Mouse (Mus musculus) erythroblast, adult 5-6 weeks (primary cell): ENCODE data around the gene Cwf19l2. TPM values are rescaled to one million over a fixed set of nuclear protein-coding genes. Genes with fewer than 3 reads are reported as not detected.
"Not testable (repeated sequence)": the region's sequence is repeated elsewhere in the genome, so short reads cannot be mapped to it uniquely, and the experiment has no call there.

Experiments used
- ATAC-seq: replicated peaks from 2 replicates; pipeline ENCODE4 v1.8.0; 2016; ENCODE audit warnings: moderate number of reproducible peaks, mild to moderate bottlenecking, moderate TSS enrichment, inconsistent platforms; ENCODE audit not compliant: poor library complexity, low FRiP score, severe bottlenecking
- total RNA-seq, 2 experiments: library from RNA; stranded (forward) in 1 of 2; stranded (reverse) in 1 of 2; fragments of 150-400 nt in 1 of 2; fragments of 200-764, 138-1000 nt in 1 of 2; gene quantifications; 2 replicates each; pipeline versions ENCODE4 v1.2.3 to v1.2.4; 2015 to 2017; ENCODE audit warnings: low replicate concordance in 2 of 2

Gene Cwf19l2
- 9.0 TPM in 2 replicates for total RNA-seq (2015; ENCODE audit: low replicate concordance)
- 19.9 and 32.3 TPM in 2 replicates for total RNA-seq (2017; ENCODE audit: low replicate concordance)

DNA sequence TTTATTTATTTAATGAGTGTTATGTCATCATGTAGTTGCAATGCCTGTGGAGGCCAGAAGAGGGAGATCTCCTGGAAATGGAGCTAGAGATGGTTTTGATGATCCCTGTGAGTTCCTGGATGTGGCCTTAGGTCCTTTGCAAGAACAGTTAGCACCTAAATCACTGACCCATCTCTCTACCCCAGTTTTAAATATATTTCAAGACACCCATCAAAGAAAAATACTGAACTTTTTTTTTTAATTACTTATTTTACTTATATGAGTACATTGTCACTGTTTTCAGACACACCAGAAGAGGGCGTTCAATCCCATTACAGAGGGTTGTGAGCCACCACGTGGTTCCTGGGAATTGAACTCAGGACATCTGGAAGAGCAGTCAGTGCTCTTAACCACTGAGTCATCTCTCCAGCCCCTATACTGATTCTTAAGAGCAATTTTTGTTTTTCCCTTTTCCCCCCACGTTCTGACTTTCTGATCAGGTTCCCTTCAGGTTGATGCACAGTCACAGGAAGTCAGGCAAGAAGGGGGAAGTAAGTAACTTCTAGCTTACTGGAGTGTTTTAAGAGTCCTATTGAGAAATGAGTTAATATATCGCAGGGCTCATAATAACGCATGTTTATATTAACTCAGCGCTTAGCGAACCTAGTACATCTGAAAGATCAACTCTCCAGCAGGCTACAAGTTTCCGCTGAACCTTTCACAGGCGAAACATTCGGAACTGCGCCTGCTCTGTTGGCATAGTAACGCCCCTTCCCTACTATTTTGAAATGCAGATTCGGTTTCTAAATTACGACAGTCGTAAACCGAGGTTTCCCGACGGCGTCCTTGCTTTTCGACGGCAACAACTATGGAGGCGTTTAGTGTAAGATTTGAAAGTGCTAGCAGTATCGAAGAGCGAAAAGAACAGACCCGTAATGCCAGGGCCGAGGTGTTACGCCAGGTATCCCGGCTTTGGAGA is at the start of gene Cwf19l2:
Gene Cwf19l2 (plus strand): TSS at position 342 of the 958 bp plus-strand sequence.
- peak; percentile 90 for ATAC-seq

DNA sequence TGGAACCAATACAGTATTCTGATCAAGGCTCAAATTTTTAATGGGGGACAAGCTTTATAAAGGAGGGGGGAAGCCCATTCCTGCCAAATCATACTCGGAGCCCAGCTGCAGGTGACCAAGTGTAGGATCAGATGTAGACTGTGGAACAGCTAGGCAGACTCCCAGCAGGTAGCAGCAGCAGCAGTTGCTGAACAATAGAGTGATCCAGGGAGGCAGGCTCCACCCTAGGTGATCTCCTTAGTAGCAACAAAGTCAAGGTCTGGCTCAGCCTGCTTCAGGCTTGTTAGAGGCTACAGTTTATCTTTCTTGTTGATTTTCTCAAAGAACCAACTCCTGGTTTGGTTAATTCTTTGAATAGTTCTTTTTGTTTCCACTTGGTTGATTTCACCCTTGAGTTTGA is 27.1 kb upstream of the Cwf19l2 start:
- not testable (repeated sequence) for ATAC-seq

DNA sequence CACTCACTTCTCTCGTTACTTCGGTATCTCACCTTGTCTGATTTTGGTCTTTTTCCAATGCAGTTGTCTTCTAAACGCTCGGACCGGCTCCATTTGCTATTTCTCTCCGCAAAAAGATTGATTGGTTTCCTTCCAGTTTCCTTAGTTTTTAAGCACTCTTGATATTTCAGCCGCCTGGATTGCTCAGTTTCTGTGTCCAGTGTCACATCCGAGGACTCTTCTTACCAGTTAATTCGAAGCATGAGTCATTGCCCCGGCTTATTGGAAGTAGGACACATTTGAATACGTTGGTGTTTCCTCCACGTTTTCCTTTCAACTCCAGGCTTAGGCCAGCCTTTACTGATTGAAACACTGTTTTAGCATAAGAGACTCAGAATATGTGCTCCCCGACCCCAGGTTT is 980 bp downstream of the Cwf19l2 start:
- ATAC-seq: peak; percentile 42

DNA sequence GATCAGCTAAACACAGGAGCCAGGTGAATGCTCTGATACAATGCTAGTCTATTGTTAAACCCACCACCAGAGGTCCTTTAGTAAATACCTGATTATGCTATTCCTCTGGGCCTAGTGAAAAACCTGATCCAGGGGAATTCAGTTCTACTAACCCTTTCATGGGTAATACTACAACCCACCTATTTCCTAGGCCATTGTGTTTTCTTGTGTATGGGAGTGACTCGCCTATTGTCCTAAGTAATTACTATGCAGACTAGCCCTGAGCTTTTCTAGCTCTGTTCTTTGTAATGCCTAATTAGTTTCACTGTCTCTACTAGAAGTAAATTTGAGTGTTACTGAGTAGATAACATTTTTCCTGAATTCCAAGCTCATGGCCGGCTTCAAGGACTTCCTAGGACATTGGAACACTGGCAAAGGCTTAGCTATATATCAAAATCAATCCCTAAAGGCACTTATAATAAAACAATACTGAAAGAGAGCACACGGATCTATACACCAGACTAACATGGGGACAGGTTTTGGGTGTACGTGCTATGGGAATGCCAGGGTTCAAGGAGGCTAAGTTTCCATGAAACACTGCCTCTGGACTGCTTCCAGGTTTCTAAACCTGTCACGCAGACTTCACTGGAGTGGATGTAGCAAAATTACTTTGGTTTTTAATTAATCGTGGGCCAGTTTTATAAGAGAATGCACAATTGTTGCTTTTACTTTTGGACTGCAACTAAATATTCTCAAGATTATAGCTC is 36.3 kb downstream of the Cwf19l2 start:
- not testable (repeated sequence) for ATAC-seq

DNA sequence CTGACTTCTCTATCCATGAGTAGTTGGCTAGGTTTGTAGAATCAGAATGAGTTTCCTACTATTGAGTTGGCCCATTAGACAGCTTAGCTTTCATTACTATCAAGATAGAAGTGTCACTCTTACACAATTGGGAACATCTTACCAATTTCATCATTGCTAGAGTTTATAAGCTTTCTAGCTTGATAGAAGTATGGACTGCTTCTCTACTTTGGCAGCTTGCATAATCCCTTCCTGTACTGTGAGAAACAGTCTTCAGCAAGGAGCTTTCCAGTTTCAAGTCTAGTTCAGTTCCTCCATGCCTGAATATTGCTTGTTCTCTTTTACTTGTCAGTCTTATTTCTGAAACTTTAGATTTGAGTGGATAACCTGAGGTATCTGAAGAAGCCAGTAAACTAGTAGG is 68.5 kb downstream of the Cwf19l2 start:
- ATAC-seq: no peak

DNA sequence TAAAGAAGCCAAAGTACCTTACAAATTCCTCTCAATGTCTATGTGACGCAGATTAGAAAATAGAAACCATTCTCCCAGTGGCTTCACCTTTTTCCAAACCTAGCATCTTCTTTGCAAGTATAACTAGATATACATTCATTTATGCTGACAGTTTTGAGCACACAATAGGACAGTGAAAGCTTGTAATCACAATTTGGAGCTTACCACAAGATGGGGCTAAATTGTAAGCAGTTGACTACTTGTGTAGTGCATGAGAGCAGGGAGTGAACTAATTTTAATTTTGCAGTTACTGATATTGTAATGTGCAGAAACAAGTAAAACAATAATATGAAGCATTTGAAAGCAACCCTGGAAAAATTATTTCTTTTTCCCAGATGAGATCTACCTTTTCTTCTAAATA is 115.3 kb downstream of the Cwf19l2 start:
- no peak for ATAC-seq

DNA sequence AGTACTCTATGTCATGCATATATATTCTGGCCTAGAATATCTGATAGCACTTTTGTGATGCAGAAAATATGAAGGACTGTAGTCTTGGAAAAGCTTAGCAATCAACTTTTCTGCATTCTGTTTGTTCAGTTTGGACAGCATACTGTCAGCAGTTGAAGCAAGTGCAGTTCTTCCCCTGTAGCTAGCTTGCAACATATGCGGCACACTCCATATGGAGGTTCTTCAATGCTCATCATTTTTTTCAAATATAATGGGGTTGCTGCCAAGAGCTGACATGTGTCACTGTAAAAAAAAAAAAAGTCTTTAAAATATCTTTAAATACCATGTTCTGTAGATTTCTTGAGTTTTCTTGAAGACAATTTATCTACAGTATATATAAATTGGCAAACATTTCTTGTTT is 115.8 kb downstream of the Cwf19l2 start:
- ATAC-seq: no peak

DNA sequence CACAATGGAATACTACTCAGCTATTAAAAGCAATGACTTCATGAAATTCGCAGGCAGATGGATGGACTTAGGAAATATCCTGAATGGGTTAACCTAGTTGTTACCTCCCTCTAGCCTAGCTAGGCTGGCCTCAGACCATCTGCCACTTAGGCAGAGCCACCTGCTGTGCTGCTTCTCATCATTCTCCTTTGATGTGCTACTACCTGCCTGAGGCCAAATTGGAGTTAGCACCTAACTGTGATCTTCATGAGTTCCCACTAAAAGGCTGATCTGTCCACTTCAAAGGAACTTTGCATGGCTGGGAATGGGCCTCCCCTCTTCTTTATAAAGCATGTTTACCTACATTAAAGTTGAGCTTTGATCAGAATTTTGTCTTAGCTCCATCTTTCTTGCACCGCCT is 117.6 kb downstream of the Cwf19l2 start:
- no peak for ATAC-seq

Other genes starting within 250 kb of the Cwf19l2 start
- gene Alkbh8, start 68.5 kb upstream of the Cwf19l2 start, total RNA-seq (2015; ENCODE audit: low replicate concordance): 5.4 and 7.7 TPM in 2 replicates
- 6.8 and 15.5 TPM in 2 replicates for gene Alkbh8, start 68.5 kb upstream of the Cwf19l2 start, total RNA-seq (2017; ENCODE audit: low replicate concordance)
- not detected in 2 replicates for gene Gucy1a2, start 129.2 kb downstream of the Cwf19l2 start, total RNA-seq (2015; ENCODE audit: low replicate concordance)
- gene Gucy1a2, start 129.2 kb downstream of the Cwf19l2 start, total RNA-seq (2017; ENCODE audit: low replicate concordance): 0.14 TPM in 1 of 2 replicates, not detected in the other